Mouse (Mus musculus): ENCODE data around the gene Lrpprc.

DNA sequence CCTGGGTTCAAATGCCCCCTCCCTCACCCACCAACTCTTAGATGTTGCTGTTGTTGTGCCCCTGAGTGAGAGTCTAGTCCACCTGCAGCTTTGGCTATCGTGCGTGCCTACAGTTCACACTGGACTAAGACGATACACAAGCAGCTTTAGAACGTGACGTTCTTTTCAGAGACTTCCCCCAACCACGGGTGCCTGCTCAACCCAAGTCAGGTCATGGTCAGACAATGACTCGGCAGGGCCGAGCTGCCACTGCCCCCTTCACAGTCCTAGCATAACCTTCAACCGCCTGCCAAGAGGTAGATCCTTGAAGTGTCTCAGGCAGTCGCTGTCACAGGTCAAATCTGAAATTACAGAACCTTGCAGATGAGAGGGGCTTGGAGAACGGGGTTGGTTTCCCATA is 101.8 kb downstream of the Lrpprc start:
- TF ChIP-seq CTCF (IDR thresholded peaks at IDR 0.05; ENCODE audit: low read depth) (no peak), EP300 (IDR thresholded peaks at IDR 0.05; ENCODE audit: low read depth) (no peak)
